Mouse (Mus musculus) midbrain, embryonic 11.5 days (tissue): ENCODE measurements at regions not wholly inside any gene's neighbourhood (a gene's known extent, or its start where the extent isn't known, plus 50 kb on each side); places are given as distances from the start of the nearest gene placed in this dataset.
A peak's percentile ranks its signal among the peaks of the same experiment; 100 is the strongest.

ENCODE experiments used
- ATAC-seq: fragments of 200-750 bp; cut with Nextera tagmentation; 2 replicates; pipeline ENCODE4 v1.8.0; 2017; ENCODE audit warnings: moderate TSS enrichment, moderate library complexity; ENCODE audit not compliant: low FRiP score
- DNase-seq: peaks from one replicate; pipeline ENCODE4 v3.0.0; 2015; ENCODE audit warnings: low spot score; ENCODE audit errors: missing footprints
- H3K27ac ChIP-seq: fragments of 300-500 bp; sonication (generic); 2 replicates; pipeline ENCODE4 v1.5.1; 2014; ENCODE audit warnings: low read depth, low read length
- H3K27me3 ChIP-seq: fragments of 300-500 bp; sonication (generic); 2 replicates; pipeline ENCODE4 v1.6.1; 2014; ENCODE audit warnings: mild to moderate bottlenecking, low read length, moderate library complexity, mixed read lengths; ENCODE audit not compliant: control insufficient read depth, insufficient read depth
- H3K36me3 ChIP-seq: fragments of 300-500 bp; sonication (generic); 2 replicates; pipeline ENCODE4 v1.6.1; 2014; ENCODE audit warnings: mild to moderate bottlenecking, low read length, moderate library complexity, mixed read lengths; ENCODE audit not compliant: control insufficient read depth, insufficient read depth
- H3K4me1 ChIP-seq: fragments of 300-500 bp; sonication (generic); 2 replicates; pipeline ENCODE4 v1.6.1; 2014; ENCODE audit warnings: low read length; ENCODE audit not compliant: control insufficient read depth, insufficient read depth
- H3K4me2 ChIP-seq: fragments of 300-500 bp; sonication (generic); 2 replicates; pipeline ENCODE4 v1.6.1; 2014; ENCODE audit warnings: mild to moderate bottlenecking, moderate library complexity
- H3K4me3 ChIP-seq: fragments of 300-500 bp; sonication (generic); 2 replicates; pipeline ENCODE4 v1.5.1; 2014; ENCODE audit warnings: low read depth, low read length
- H3K9ac ChIP-seq: fragments of 300-500 bp; sonication (generic); 2 replicates; pipeline ENCODE4 v1.6.1; 2014; ENCODE audit warnings: low read length
- H3K9me3 ChIP-seq: fragments of 300-500 bp; sonication (generic); 2 replicates; pipeline ENCODE4 v1.6.1; 2016; ENCODE audit warnings: low read length; ENCODE audit not compliant: control insufficient read depth
- WGBS: fragments of 180-500 bp; shearing (Covaris S2); extraction: QIAGEN DNeasy Blood & Tissue Kit; methylation state at CpG from one replicate; pipeline ENCODE4 v1.1.7; 2014; 5-methylcytosine and 5-hydroxymethylcytosine counted together

DNA sequence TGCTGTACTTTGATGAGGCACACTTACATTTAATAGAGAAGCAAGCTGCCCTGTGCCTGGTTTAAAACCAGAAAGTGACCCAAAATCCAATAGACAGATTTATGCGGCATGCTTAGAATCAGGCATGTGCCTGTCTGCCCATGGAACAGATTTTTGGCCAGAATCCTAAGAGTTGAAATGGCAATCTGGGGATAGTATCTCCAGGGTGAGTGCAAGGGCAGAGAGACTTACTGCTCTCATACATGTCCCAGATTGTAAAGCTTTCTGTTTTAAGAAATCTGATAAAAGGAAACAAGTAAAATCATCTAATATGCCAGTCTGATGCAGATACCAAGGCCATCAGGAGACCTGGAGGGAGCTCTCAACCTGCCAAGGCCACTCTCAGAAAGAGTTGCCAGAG is 507.0 kb downstream of the Cntn6 start:
- Histone ChIP-seq H3K4me1 (no peaks in the 10 kb centered on the region), H3K27ac (no peak overlapping the region), H3K4me3 (no peak overlapping the region), H3K9ac (no peak overlapping the region), H3K36me3 (no peaks in the 10 kb centered on the region), H3K4me2 (no peak overlapping the region), H3K9me3 (no peaks in the 10 kb centered on the region), H3K27me3 (no peaks in the 10 kb centered on the region)
- no peak for DNase-seq
- no peak for ATAC-seq
- WGBS, result 98% methylated on average over 1 of the region's 1 CpGs

DNA sequence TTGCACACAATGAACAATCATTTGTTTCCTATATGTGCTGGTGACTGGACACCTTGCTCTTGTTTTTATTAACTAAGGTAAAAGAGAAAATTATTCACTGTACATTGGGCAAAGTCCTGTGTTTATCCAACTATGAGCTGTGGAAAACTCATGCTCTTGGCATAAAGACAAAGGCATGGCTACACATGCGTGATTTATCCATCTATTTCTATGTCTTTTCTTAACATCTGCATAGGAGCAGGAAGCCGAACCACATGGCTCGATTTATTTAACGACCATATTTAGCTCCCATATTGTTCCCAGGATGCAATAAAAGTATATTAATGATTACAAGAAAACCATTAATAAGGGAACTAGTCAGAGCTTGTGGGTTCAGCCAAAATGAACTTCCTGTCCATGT is 528.1 kb downstream of the Cntn6 start:
- no peak for DNase-seq
- Histone ChIP-seq H3K4me1 (no peaks in the 10 kb centered on the region), H3K4me2 (no peak overlapping the region), H3K27ac (no peak overlapping the region), H3K9me3 (no peaks in the 10 kb centered on the region), H3K4me3 (no peak overlapping the region), H3K36me3 (no peaks in the 10 kb centered on the region), H3K9ac (no peak overlapping the region), H3K27me3 (no peaks in the 10 kb centered on the region)
- no peak for ATAC-seq
- 89% methylated on average over 4 of the region's 4 CpGs for WGBS

DNA sequence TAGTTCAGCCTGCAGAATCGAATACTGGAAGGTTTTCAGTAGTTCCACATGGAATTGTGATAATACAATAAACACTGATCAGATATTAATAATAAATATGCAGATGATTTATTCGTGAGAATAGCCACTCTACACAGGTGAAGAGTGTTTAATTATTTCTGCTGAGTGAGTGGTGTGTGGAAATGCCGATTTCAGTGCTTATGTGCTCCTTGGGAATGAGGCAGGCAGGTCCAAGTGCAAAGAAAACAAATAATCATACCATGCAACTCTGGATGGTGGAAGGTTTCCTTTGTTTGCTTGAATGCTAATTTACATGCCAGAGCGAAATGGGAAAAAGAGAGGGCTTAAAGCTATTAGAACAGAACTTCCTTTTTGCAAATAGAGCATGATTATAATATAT is 528.6 kb downstream of the Cntn6 start:
- 78% methylated on average over 4 of the region's 4 CpGs for WGBS
- H3K4me3 ChIP-seq, result no peak overlapping the region
- no peak overlapping the region for H3K4me2 ChIP-seq
- ATAC-seq, result no peak
- H3K4me1 ChIP-seq, result no peaks in the 10 kb centered on the region
- H3K9me3 ChIP-seq, result no peaks in the 10 kb centered on the region
- DNase-seq, result no peak
- no peak overlapping the region for H3K27ac ChIP-seq
- no peaks in the 10 kb centered on the region for H3K27me3 ChIP-seq
- H3K9ac ChIP-seq, result no peak overlapping the region
- H3K36me3 ChIP-seq, result no peaks in the 10 kb centered on the region

GRCm38 (mm10) chr6:105066146-105066545 is 573.6 kb downstream of the Cntn6 start:
- H3K36me3 ChIP-seq, result no peaks in the 10 kb centered on the region
- no peak overlapping the region for H3K4me2 ChIP-seq
- H3K4me1 ChIP-seq, result no peaks in the 10 kb centered on the region
- no peak overlapping the region for H3K9ac ChIP-seq
- H3K4me3 ChIP-seq, result no peak overlapping the region
- ATAC-seq (no peak), DNase-seq (no peak)
- H3K27me3 ChIP-seq, result no peaks in the 10 kb centered on the region
- no peaks in the 10 kb centered on the region for H3K9me3 ChIP-seq
- H3K27ac ChIP-seq, result no peak overlapping the region
- WGBS, result 89% methylated on average over 2 of the region's 2 CpGs

DNA sequence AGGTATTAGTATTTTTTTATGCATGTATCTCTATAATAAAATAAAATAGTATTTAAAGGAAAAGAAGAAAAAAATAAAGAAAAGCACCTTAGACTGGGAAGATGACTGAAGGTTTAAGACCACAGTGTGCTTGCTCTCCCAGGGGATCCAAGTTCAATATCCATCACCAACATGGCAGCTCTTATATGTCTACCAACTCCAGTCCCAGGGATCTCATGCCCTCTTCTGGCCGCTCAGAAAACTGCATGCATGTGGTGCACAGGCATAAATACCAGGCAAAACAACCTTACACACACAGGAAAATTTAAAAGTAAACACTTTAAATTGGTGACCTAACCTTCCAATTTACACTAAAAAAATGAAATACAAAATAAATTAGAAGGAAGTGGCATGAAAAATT is 586.6 kb upstream of the Cntn4 start:
- peak; percentile 67 for ATAC-seq
- no peaks in the 10 kb centered on the region for H3K27me3 ChIP-seq
- no peak for DNase-seq
- H3K9ac ChIP-seq, result no peak overlapping the region
- no peaks in the 10 kb centered on the region for H3K36me3 ChIP-seq
- no peak overlapping the region for H3K27ac ChIP-seq
- no peak overlapping the region for H3K4me3 ChIP-seq
- WGBS, result 0% methylated on average over 1 of the region's 1 CpGs
- H3K4me2 ChIP-seq, result no peak overlapping the region
- no peaks in the 10 kb centered on the region for H3K4me1 ChIP-seq
- H3K9me3 ChIP-seq, result no peaks in the 10 kb centered on the region
